Mouse (Mus musculus) MEL (cell line): ENCODE results near the gene Gpr89. TPM values are rescaled to one million over a fixed set of nuclear protein-coding genes. Genes with fewer than 3 reads are reported as not detected.

Source experiments
- DNase-seq: peaks from one replicate; pipeline ENCODE4 v3.0.0; 2011; ENCODE audit warnings: low read depth, low spot score
- H3K27ac ChIP-seq: 2 replicates; pipeline ENCODE4 v1.5.1; 2012; ENCODE audit warnings: low read depth, mild to moderate bottlenecking, control low read depth, low read length, moderate library complexity; ENCODE audit not compliant: control insufficient read depth
- H3K27me3 ChIP-seq, 2 experiments: fragments of 150-350 bp in 1 of 2; sonication (generic) in 1 of 2; 2 replicates each; pipeline ENCODE4 v1.6.1; 2012; ENCODE audit warnings: low read length in 2 of 2, mild to moderate bottlenecking in 2 of 2, improper control_type of control experiment in 1 of 2, moderate library complexity in 1 of 2; ENCODE audit not compliant: insufficient read depth in 2 of 2, control insufficient read depth in 1 of 2
- H3K36me3 ChIP-seq, 2 experiments: 2 replicates each; pipeline ENCODE4 v1.6.1; 2012 to 2014; ENCODE audit warnings: low read length in 2 of 2, improper control_type of control experiment in 1 of 2, inconsistent platforms in 1 of 2, mild to moderate bottlenecking in 1 of 2; ENCODE audit not compliant: insufficient read depth in 2 of 2, control insufficient read depth in 1 of 2
- H3K4me1 ChIP-seq, 2 experiments: fragments of 150-350 bp in 1 of 2; sonication (generic) in 1 of 2; 2 replicates each; pipeline ENCODE4 v1.6.1; 2012; ENCODE audit warnings: low read length in 2 of 2, improper control_type of control experiment in 1 of 2, mild to moderate bottlenecking in 1 of 2; ENCODE audit not compliant: insufficient read depth in 2 of 2, control insufficient read depth in 1 of 2
- H3K4me3 ChIP-seq, 2 experiments: fragments of 150-350 bp in 1 of 2; sonication (generic) in 1 of 2; 2 replicates each; pipeline ENCODE4 v1.5.1; 2012; ENCODE audit warnings: low read depth in 2 of 2, low read length in 2 of 2, mild to moderate bottlenecking in 2 of 2, moderate library complexity in 2 of 2, control low read depth in 1 of 2, improper control_type of control experiment in 1 of 2; ENCODE audit not compliant: control insufficient read depth in 1 of 2, insufficient read depth in 1 of 2
- H3K79me2 ChIP-seq: 2 replicates; pipeline ENCODE4 v1.6.1; 2012; ENCODE audit warnings: mild to moderate bottlenecking, low read length, moderate library complexity; ENCODE audit not compliant: control insufficient read depth, poor library complexity, insufficient read depth
- H3K9ac ChIP-seq: 2 replicates; pipeline ENCODE4 v1.6.1; 2012; ENCODE audit warnings: low read depth, mild to moderate bottlenecking, control low read depth, low read length, moderate library complexity; ENCODE audit not compliant: control insufficient read depth, poor library complexity, severe bottlenecking
- H3K9me3 ChIP-seq: fragments of 150-350 bp; sonication (generic); replicated peaks from 2 replicates; pipeline ENCODE4 v1.6.1; 2012; ENCODE audit warnings: mild to moderate bottlenecking, low read length, improper control_type of control experiment, moderate library complexity; ENCODE audit not compliant: insufficient read depth
- BHLHE40 ChIP-seq: IDR thresholded peaks from 2 replicates; pipeline ENCODE4 v1.6.1; 2012; ENCODE audit warnings: low read depth, mild to moderate bottlenecking, inconsistent platforms, low read length, improper control_type of control experiment, borderline replicate concordance
- CHD2 ChIP-seq: IDR thresholded peaks from 2 replicates; pipeline ENCODE4 v1.6.1; 2011; ENCODE audit warnings: low read length, improper control_type of control experiment
- CTCF ChIP-seq, 3 experiments: IDR thresholded peaks in 2 of 3; conservative IDR thresholded peaks in 1 of 3; 2 replicates each; pipeline ENCODE4 v1.5.1; 2011 to 2012; ENCODE audit warnings: low read length in 3 of 3, low read depth in 2 of 3, mild to moderate bottlenecking in 2 of 3, improper control_type of control experiment in 1 of 3, inconsistent platforms in 1 of 3, mixed read lengths in 1 of 3, moderate library complexity in 1 of 3; ENCODE audit not compliant: control insufficient read depth in 1 of 3, insufficient read depth in 1 of 3, poor library complexity in 1 of 3, severe bottlenecking in 1 of 3
- E2F4 ChIP-seq: IDR thresholded peaks from 2 replicates; pipeline ENCODE4 v1.6.1; 2011; ENCODE audit warnings: low read depth, low read length, improper control_type of control experiment, borderline replicate concordance
- ELF1 ChIP-seq: IDR thresholded peaks from 2 replicates; pipeline ENCODE4 v1.6.1; 2014; ENCODE audit warnings: low read depth, mild to moderate bottlenecking, inconsistent platforms, low read length, improper control_type of control experiment, moderate library complexity
- GATA1 ChIP-seq: IDR thresholded peaks from 2 replicates; pipeline ENCODE4 v1.6.1; 2011; ENCODE audit warnings: low read depth, low read length, improper control_type of control experiment
- KAT2A ChIP-seq: conservative IDR thresholded peaks from 2 replicates; pipeline ENCODE4 v1.6.1; 2012; ENCODE audit warnings: low read depth, low read length, improper control_type of control experiment, inconsistent platforms
- MYB ChIP-seq: IDR thresholded peaks from 2 replicates; pipeline ENCODE4 v1.6.1; 2011; ENCODE audit warnings: mild to moderate bottlenecking, low read depth, low read length, improper control_type of control experiment
- NELFE ChIP-seq: IDR thresholded peaks from 2 replicates; pipeline ENCODE4 v1.6.1; 2011; ENCODE audit warnings: low read depth, low read length, improper control_type of control experiment
- POLR2AphosphoS2 ChIP-seq: IDR thresholded peaks from 2 replicates; pipeline ENCODE4 v1.6.1; 2011; ENCODE audit warnings: low read length, improper control_type of control experiment
- RCOR1 ChIP-seq: IDR thresholded peaks from 2 replicates; pipeline ENCODE4 v1.6.1; 2012; ENCODE audit warnings: low read depth, mild to moderate bottlenecking, inconsistent platforms, low read length, improper control_type of control experiment
- SIN3A ChIP-seq: IDR thresholded peaks from 2 replicates; pipeline ENCODE4 v1.6.1; 2012; ENCODE audit warnings: low read length, improper control_type of control experiment, inconsistent platforms
- TAL1 ChIP-seq: IDR thresholded peaks from 2 replicates; pipeline ENCODE4 v1.6.1; 2012; ENCODE audit warnings: mild to moderate bottlenecking, inconsistent platforms, low read length, moderate library complexity, mixed read lengths
- UBTF ChIP-seq: IDR thresholded peaks from 2 replicates; pipeline ENCODE4 v1.6.1; 2012; ENCODE audit warnings: low read depth, mild to moderate bottlenecking, inconsistent platforms, low read length, improper control_type of control experiment, moderate library complexity, borderline replicate concordance; ENCODE audit not compliant: insufficient read depth
- USF1 ChIP-seq: IDR thresholded peaks from 2 replicates; pipeline ENCODE4 v1.6.1; 2014; ENCODE audit warnings: low read depth, mild to moderate bottlenecking, inconsistent platforms, low read length, improper control_type of control experiment, moderate library complexity
- ZNF384 ChIP-seq: IDR thresholded peaks from 2 replicates; pipeline ENCODE4 v1.6.1; 2012; ENCODE audit warnings: low read depth, mild to moderate bottlenecking, inconsistent platforms, low read length, improper control_type of control experiment
- polyA plus RNA-seq, 2 experiments: library from polyadenylated mRNA; stranded (reverse) in 1 of 2; unstranded in 1 of 2; fragments of >175 nt in 1 of 2; fragments of >200 nt in 1 of 2; gene quantifications; 2 replicates each; pipeline versions ENCODE4 v1.2.1 to v1.2.4; 2012; ENCODE audit warnings: low replicate concordance in 2 of 2, low read depth in 1 of 2; ENCODE audit not compliant: insufficient read length in 2 of 2, insufficient read depth in 1 of 2, missing spikeins in 1 of 2
- total RNA-seq: library from RNA; depleted of rRNA; stranded (reverse); fragments of 300-350 nt; gene quantifications from 2 replicates; pipeline ENCODE4 v1.2.3, GENCODE M21; 2012

The Gpr89 gene
- total and polyA plus RNA-seq, 3 experiments, result 56.7 to 69.9 TPM; not detected in 1

- TF ChIP-seq POLR2AphosphoS2 (peak; percentile 93), NELFE (peak; percentile 94), KAT2A (no peak), MYB (no peak)
Observed at GRCm38 (mm10) chr3:96904851-96905541, at the start of gene Gpr89 (continued).

- Histone ChIP-seq H3K79me2 (no peaks in the 10 kb centered on the region), H3K36me3 (no peaks in the 10 kb centered on the region), H3K27me3 (peaks cover 14 to 19% of the 10 kb centered on the region in 2 experiments)
- TF ChIP-seq UBTF, result no peak
- no peak for TF ChIP-seq E2F4
- no peak for TF ChIP-seq ELF1
- no peak for TF ChIP-seq GATA1
- TF ChIP-seq BHLHE40, result no peak
- no peak for TF ChIP-seq ZNF384
- TF ChIP-seq CTCF (IDR thresholded peaks at IDR 0.05 in 2 of 3, conservative IDR thresholded peaks at IDR 0.05 in 1 of 3; ENCODE audit: control insufficient read depth in 1 of 3, insufficient read depth in 1 of 3, low read depth in 2 of 3, low read length in 3 of 3, poor library complexity in 1 of 3, severe bottlenecking in 1 of 3), result no peak
- TF ChIP-seq RCOR1, result no peak
- no peak for TF ChIP-seq USF1
- no peak for TF ChIP-seq TAL1
- TF ChIP-seq CHD2, result no peak
- TF ChIP-seq, all 39 proteins: peak for 0
- H3K4me3 ChIP-seq, result no peak overlapping the region
- no peak overlapping the region for H3K9ac ChIP-seq
- no peak overlapping the region for H3K27ac ChIP-seq
- H3K9me3 ChIP-seq, result no peaks in the 10 kb centered on the region
- no peaks in the 10 kb centered on the region for H3K4me1 ChIP-seq
- DNase-seq, result no peak
Observed at GRCm38 (mm10) chr3:96953489-96954233, 48.5 kb upstream of the Gpr89 start.

- TF ChIP-seq SIN3A (no peak), GATA1 (peak; percentile 18; the same call in 1 of the 2 replicates)
- DNase-seq, result peak; percentile 65
- H3K9ac ChIP-seq, result no peak overlapping the region
- H3K27me3 ChIP-seq, result peaks cover 0 to 3% of the 10 kb centered on the region in 2 experiments; a peak in 1 of 4 replicates
- no peaks in the 10 kb centered on the region for H3K9me3 ChIP-seq
- no peak overlapping the region for H3K4me3 ChIP-seq
- H3K4me1 ChIP-seq, result no peaks in the 10 kb centered on the region
- H3K36me3 ChIP-seq, result no peaks in the 10 kb centered on the region
- no peaks in the 10 kb centered on the region for H3K79me2 ChIP-seq
- H3K27ac ChIP-seq, result no peak overlapping the region
Observed at GRCm38 (mm10) chr3:96942706-96943105, 37.6 kb upstream of the Gpr89 start.
